Mouse (Mus musculus): ENCODE results near the gene Sox12. TPM values are rescaled to one million over a fixed set of nuclear protein-coding genes. Genes with fewer than 3 reads are reported as not detected.

Gene Sox12
- polyA plus RNA-seq, 1 experiment: 4.0 TPM

DNA sequence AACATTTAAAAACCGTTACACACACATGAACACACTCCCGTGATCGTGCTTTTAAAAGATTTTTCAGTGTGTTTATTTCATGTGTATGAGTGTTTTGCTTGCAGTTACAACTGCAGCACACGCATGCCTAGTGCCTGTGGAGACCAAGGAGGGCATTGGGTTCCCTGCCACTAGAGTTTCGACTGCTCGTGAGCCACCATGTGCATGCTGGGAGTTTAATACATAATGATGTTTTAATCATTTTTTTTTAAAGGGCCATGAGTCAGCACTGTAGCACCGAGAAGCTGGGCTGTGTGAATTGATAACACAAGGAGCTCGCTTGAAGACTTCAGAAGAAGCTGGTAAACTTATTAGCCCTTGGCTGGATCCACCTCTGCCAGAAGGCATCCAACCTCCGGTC lies 24.3 kb downstream of the Sox12 start:
- no peaks in the 10 kb centered on the region for H3K36me3 ChIP-seq (ENCODE audit: control insufficient read depth, insufficient read depth, low read length)
- H3K4me3 ChIP-seq (ENCODE audit: extremely low read depth, insufficient read depth, insufficient read length): no peak overlapping the region
- 60% methylated on average over 9 of the region's 9 CpGs for WGBS
- no peak for TF ChIP-seq POLR2A (IDR thresholded peaks at IDR 0.05; ENCODE audit: low read depth, low read length)
- no peak for TF ChIP-seq CTCF (IDR thresholded peaks at IDR 0.05; ENCODE audit: extremely low read depth, insufficient read depth, insufficient read length, insufficient replicate concordance)
- H3K4me1 ChIP-seq (ENCODE audit: control insufficient read depth, insufficient read depth, insufficient read length): no peaks in the 10 kb centered on the region
- peaks cover 6% of the 10 kb centered on the region for H3K27me3 ChIP-seq (ENCODE audit: control insufficient read depth, insufficient read depth, low read length)
- DNase-seq (ENCODE audit: low read depth in 1 of 2, low spot score in 2 of 2): no peak
- H3K27ac ChIP-seq (ENCODE audit: insufficient read depth, low read length): no peak overlapping the region

DNA sequence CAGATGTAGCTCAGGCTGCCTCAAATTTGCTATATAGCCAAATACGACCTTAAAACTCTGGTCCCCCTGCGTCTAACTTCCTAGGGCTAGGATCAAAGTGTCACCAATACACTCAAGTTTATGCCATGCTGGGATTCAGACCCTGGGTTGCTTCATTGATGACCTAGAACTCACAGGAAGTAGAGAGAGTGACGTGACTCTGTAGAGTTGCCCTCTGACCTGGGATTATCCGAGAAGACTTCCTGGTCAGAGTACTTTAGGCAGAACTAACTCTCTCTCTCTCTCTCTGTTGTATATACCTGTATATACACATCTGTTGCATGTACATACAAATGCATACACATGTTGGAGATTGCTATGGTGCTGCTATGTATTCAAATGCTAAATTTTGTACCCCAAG lies 25.2 kb downstream of the Sox12 start:
- no peak for TF ChIP-seq CTCF (IDR thresholded peaks at IDR 0.05; ENCODE audit: extremely low read depth, insufficient read depth, insufficient read length, insufficient replicate concordance)
- TF ChIP-seq POLR2A (IDR thresholded peaks at IDR 0.05; ENCODE audit: low read depth, low read length): no peak
- Histone ChIP-seq H3K27me3 (ENCODE audit: control insufficient read depth, insufficient read depth, low read length) (peaks cover 6% of the 10 kb centered on the region), H3K27ac (ENCODE audit: insufficient read depth, low read length) (no peak overlapping the region), H3K4me3 (ENCODE audit: extremely low read depth, insufficient read depth, insufficient read length) (no peak overlapping the region), H3K36me3 (ENCODE audit: control insufficient read depth, insufficient read depth, low read length) (no peaks in the 10 kb centered on the region), H3K4me1 (ENCODE audit: control insufficient read depth, insufficient read depth, insufficient read length) (no peaks in the 10 kb centered on the region)
- 63% methylated on average over 4 of the region's 4 CpGs for WGBS
- no peak for DNase-seq (ENCODE audit: low read depth in 1 of 2, low spot score in 2 of 2)

DNA sequence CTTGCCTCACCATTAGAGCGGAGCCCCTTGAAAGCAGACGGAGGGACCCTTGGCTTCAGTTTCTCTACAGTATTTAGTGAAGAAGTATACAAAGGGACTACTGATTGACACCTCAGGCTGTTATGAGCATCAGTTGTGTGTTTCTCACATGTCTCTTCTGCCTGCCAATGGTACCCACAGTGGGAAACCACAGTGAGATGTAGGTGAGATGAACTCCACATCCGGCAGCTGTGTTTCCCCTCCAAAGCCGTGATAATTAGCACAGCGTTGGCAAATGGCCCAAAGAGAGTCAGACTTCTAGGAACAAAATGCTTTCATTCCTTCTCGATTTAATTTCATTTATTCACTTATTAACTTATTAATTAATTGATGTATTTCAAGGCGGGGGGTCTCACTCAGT lies 25.8 kb downstream of the Sox12 start:
- peaks cover 6% of the 10 kb centered on the region for H3K27me3 ChIP-seq (ENCODE audit: control insufficient read depth, insufficient read depth, low read length)
- no peak for DNase-seq (ENCODE audit: low read depth in 1 of 2, low spot score in 2 of 2)
- WGBS: 38% methylated on average over 7 of the region's 7 CpGs

DNA sequence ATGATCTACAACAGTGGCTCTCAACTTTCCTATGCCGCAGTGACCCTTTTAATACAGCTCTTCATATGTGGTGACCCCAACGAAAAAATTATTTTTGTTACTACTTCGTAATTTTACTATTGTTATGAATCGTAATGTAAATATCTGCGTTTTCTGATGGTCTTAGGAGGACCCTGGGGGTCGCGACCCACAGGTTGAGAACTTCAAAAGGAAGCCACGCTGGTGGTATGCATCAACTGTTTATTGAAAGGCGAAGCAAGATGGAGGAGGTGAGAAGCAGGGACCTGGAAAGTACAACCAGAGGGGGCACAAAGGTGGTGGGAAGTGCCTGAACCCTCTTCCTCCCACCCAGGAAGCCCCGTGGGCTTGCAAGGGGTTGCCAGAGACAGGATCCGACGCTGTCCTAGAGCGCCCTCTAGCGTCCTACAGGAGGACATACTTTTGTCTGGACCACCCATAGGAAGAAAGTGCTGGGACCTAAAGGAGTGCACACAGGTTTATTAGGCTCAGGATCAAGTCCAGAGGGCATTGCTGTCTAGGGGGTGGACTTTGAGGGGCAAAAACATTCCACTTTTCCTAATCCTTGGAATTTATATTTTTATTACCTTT lies 29.2 kb downstream of the Sox12 start:
- DNase-seq (ENCODE audit: low read depth in 1 of 2, low spot score in 2 of 2): peak; percentile 38 to 44
- Histone ChIP-seq H3K36me3 (ENCODE audit: control insufficient read depth, insufficient read depth, low read length) (no peaks in the 10 kb centered on the region), H3K4me1 (ENCODE audit: control insufficient read depth, insufficient read depth, insufficient read length) (no peaks in the 10 kb centered on the region), H3K27ac (ENCODE audit: insufficient read depth, low read length) (no peak overlapping the region), H3K27me3 (ENCODE audit: control insufficient read depth, insufficient read depth, low read length) (no peaks in the 10 kb centered on the region), H3K4me3 (ENCODE audit: extremely low read depth, insufficient read depth, insufficient read length) (no peak overlapping the region)
- WGBS: 35% methylated on average over 14 of the region's 14 CpGs
- no peak for TF ChIP-seq POLR2A (IDR thresholded peaks at IDR 0.05; ENCODE audit: low read depth, low read length)
- peak; percentile 82; the same call in 1 of the 2 replicates for TF ChIP-seq CTCF (IDR thresholded peaks at IDR 0.05; ENCODE audit: extremely low read depth, insufficient read depth, insufficient read length, insufficient replicate concordance)

More for the DNA sequence above, 25.8 kb downstream of the Sox12 start:
- TF ChIP-seq CTCF (IDR thresholded peaks at IDR 0.05; ENCODE audit: extremely low read depth, insufficient read depth, insufficient read length, insufficient replicate concordance) (no peak), POLR2A (IDR thresholded peaks at IDR 0.05; ENCODE audit: low read depth, low read length) (no peak)
- Histone ChIP-seq H3K36me3 (ENCODE audit: control insufficient read depth, insufficient read depth, low read length) (no peaks in the 10 kb centered on the region), H3K4me3 (ENCODE audit: extremely low read depth, insufficient read depth, insufficient read length) (no peak overlapping the region), H3K4me1 (ENCODE audit: control insufficient read depth, insufficient read depth, insufficient read length) (no peaks in the 10 kb centered on the region), H3K27ac (ENCODE audit: insufficient read depth, low read length) (no peak overlapping the region)

DNA sequence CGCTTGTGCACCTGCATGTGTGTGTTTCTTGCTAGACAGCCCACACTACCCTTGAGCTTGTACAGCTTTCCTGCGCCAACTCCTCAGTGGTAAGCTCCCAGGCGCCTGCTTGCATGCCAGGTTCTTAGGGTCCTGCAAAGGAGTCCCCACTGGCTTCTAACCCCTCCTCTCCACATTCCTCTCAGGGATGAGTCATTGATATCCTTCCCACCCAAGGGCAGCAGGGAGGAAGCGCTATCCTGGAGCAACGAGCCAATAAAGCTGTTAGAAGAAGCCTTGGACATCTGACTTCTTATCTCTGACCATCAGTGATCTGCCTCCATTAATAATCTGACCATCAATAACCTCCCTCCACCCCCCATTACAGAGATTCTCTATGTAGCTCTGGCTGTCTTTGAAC lies 29.9 kb downstream of the Sox12 start:
- TF ChIP-seq POLR2A (IDR thresholded peaks at IDR 0.05; ENCODE audit: low read depth, low read length): no peak
- no peak for TF ChIP-seq CTCF (IDR thresholded peaks at IDR 0.05; ENCODE audit: extremely low read depth, insufficient read depth, insufficient read length, insufficient replicate concordance)
- no peaks in the 10 kb centered on the region for H3K27me3 ChIP-seq (ENCODE audit: control insufficient read depth, insufficient read depth, low read length)
- H3K36me3 ChIP-seq (ENCODE audit: control insufficient read depth, insufficient read depth, low read length): no peaks in the 10 kb centered on the region
- no peak overlapping the region for H3K4me3 ChIP-seq (ENCODE audit: extremely low read depth, insufficient read depth, insufficient read length)
- H3K27ac ChIP-seq (ENCODE audit: insufficient read depth, low read length): no peak overlapping the region
- WGBS: 88% methylated on average over 5 of the region's 5 CpGs
- no peak for DNase-seq (ENCODE audit: low read depth in 1 of 2, low spot score in 2 of 2)
- H3K4me1 ChIP-seq (ENCODE audit: control insufficient read depth, insufficient read depth, insufficient read length): no peaks in the 10 kb centered on the region

DNA sequence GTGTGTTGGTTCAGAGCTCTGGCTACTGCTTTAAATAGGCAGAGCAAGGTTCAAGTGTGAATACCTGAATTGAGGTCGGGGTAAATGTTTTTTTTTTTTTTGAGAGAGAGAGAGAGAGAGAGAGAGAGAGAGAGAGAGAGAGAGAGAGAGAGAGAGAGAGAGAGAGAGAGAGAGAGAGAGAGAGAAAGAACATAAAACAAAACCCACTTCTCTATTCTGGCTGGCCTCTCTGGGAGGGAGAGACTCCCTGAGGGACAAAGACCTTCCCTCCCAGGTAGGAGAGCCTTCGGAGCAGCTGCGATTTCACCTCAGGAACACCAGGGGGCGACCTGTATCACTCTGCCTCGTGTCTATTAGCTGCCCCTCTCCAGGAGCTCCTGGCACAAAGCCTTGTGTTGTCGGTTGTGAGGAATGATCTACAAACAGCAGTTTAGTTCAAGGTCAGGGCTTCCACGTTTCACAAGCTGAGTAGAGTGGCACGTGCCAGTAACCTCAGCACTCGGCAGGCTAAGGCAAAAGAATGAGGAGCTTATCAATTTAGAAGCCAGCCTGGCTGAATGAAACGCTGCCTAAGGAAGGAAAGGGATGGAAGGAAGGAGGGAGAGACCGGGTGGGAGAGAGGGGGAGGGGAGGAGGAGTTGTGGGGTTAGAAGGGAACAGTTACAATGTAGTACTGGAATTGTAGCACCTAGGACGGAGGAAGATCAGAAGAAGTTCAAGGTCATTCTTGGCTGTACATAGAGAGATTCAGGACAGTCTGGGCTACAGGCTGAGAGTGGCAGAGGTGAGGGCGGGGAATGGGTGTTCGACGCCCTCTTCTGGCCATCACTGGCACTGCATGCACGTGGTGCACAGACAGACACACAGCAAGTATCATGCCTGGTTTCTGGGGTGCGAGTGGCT lies 34.4 kb downstream of the Sox12 start:
- Histone ChIP-seq H3K27me3 (ENCODE audit: control insufficient read depth, insufficient read depth, low read length) (no peaks in the 10 kb centered on the region), H3K27ac (ENCODE audit: insufficient read depth, low read length) (no peak overlapping the region), H3K36me3 (ENCODE audit: control insufficient read depth, insufficient read depth, low read length) (no peaks in the 10 kb centered on the region), H3K4me3 (ENCODE audit: extremely low read depth, insufficient read depth, insufficient read length) (no peak overlapping the region), H3K4me1 (ENCODE audit: control insufficient read depth, insufficient read depth, insufficient read length) (no peaks in the 10 kb centered on the region; the same call in 1 of the 2 replicates)
- TF ChIP-seq CTCF (IDR thresholded peaks at IDR 0.05; ENCODE audit: extremely low read depth, insufficient read depth, insufficient read length, insufficient replicate concordance): peak; percentile 88
- TF ChIP-seq POLR2A (IDR thresholded peaks at IDR 0.05; ENCODE audit: low read depth, low read length): no peak
- WGBS: 9% methylated on average over 17 of the region's 17 CpGs
- DNase-seq (ENCODE audit: low read depth in 1 of 2, low spot score in 2 of 2): peak in 1 of 2 experiments; percentile 59
